Mouse (Mus musculus): ENCODE data around the gene Vmn2r116. TPM values are rescaled to one million over a fixed set of nuclear protein-coding genes. Genes with fewer than 3 reads are reported as not detected.
"Not testable (repeated sequence)": the region's sequence is repeated elsewhere in the genome, so short reads cannot be mapped to it uniquely, and the experiment has no call there.

The Vmn2r116 gene
- not detected for polyA plus RNA-seq (2021)

DNA sequence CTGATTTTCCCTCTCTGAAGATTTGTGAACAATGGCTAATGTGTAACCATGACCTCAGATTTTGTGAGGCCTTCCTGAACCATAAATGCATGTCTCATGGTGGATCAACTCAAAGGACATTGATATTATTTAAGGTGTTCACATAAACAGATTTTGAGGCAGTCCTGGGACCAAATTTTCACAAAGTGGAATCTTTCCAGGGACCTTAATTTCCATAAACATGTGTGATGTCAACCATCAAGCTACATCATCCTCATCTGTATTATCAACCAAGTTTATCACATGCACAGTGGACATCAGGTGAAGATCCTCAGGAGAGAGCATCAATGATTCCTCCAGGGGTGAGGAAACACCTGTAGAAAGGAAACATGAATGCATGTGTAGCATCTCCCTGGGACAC, at the start of gene Vmn2r116:
Gene Vmn2r116, plus strand, starts transcription at position 301 of the 400 bp plus-strand sequence.
- POLR2A ChIA-PET; in situ Hi-C loops (cut with MboI; ENCODE audit: low pct_unique_long_range_greater_than_20kb): not testable (repeated sequence)

DNA sequence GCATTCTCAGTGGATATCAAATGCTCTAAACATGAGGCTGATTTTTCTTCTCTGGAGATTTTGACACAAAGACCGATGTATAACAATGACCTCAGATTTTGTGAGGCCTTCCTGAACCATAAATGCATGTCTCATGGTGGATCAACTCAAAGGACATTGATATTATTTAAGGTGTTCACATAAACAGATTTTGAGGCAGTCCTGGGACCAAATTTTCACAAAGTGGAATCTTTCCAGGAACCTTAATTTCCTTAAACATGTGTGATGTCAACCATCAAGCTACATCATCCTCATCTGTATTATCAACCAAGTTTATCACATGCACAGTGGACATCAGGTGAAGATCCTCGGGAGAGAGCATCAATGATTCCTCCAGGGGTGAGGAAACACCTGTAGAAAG, 41.0 kb upstream of the Vmn2r116 start, which contains the start of gene Vmn2r115:
Gene Vmn2r115, plus strand, starts transcription at position 301 of the 400 bp plus-strand sequence.
- ATAC-seq; DNase-seq (ENCODE audit: low read depth, low spot score); CTCF ChIA-PET; POLR2A ChIA-PET; in situ Hi-C loops (cut with MboI; ENCODE audit: low pct_unique_long_range_greater_than_20kb); H3K27me3 ChIP-seq: not testable (repeated sequence)

More for the DNA sequence above, at the start of gene Vmn2r116:
- CTCF ChIA-PET; ATAC-seq; DNase-seq (ENCODE audit: low read depth, low spot score); H3K27me3 ChIP-seq: not testable (repeated sequence)

DNA sequence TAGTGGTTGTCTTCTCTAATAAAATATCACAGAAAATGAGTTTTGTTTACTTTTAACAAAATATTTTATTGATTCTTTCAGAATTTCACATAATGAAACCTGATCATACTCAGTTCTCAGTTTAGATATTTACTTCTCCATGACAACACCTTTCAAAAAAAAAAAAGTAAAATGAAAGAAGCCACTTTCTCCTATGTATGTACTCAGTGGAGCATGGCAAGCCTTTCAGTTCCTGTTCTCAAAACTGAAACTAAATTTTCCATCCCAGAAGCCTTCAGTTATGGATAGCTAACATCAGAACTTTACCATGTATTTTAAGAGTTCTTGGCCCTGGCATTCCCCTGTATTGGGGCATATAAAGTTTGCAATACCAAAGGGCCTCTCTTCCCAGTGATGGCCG, 32.8 kb upstream of the Vmn2r116 start:
- DNase-seq (ENCODE audit: low read depth, low spot score): no peak
- ChIA-PET CTCF (no interaction called here), POLR2A (no interaction called here)
- H3K27me3 ChIP-seq: no peaks in the 10 kb centered on the region
- TF ChIP-seq CTCF (IDR thresholded peaks at IDR 0.05): no peak
- in situ Hi-C loops (cut with MboI; ENCODE audit: low pct_unique_long_range_greater_than_20kb): no loop called here
- no peak for ATAC-seq

DNA sequence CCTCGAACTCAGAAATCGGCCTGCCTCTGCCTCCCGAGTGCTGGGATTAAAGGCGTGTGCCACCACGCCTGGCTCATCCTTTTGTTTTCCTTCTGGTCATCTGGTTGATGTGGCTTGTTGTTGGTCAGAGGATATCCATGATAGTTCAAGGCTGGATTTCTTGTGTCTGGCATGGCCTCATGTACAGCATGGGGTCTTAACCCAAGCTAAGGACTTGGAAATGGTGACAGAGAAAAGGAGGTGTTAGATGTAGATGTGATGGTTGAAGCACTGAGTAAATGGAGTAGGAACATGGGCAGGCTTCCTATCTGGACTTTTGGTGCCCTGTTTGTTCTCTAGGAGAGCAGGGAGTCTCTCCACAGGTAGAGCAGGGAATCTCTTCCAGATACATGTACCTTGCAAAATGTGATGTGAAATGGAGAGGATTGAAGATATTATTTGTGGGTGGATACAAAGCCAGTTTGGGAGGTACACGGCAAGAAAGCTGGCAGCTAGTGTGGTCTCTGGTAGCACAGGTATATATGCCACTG, 48.8 kb downstream of the Vmn2r116 start:
- in situ Hi-C loops (cut with MboI; ENCODE audit: low pct_unique_long_range_greater_than_20kb): no loop called here
- CTCF ChIA-PET: no interaction called here
- POLR2A ChIA-PET: no interaction called here
- no peaks in the 10 kb centered on the region for H3K27me3 ChIP-seq
- no peak for DNase-seq (ENCODE audit: low read depth, low spot score)
- no peak for TF ChIP-seq CTCF (IDR thresholded peaks at IDR 0.05)
- ATAC-seq: no peak

Other genes starting within 250 kb of the Vmn2r116 start
- 5.1 TPM for gene Zfp40, start 191.4 kb upstream of the Vmn2r116 start, polyA plus RNA-seq (2021)
- 0.01 TPM for gene Vmn2r114, start 72.1 kb upstream of the Vmn2r116 start, polyA plus RNA-seq (2021)
- gene Vmn2r115, start 40.9 kb upstream of the Vmn2r116 start, polyA plus RNA-seq (2021): not detected
- gene Vmn2r117, start 95.1 kb downstream of the Vmn2r116 start, polyA plus RNA-seq (2021): not detected
- gene Zfp213, start 179.6 kb downstream of the Vmn2r116 start, polyA plus RNA-seq (2021): 8.6 TPM
- gene Zfp13, start 214.9 kb downstream of the Vmn2r116 start, polyA plus RNA-seq (2021): 6.8 TPM
- gene Zscan10, start 216.3 kb downstream of the Vmn2r116 start, polyA plus RNA-seq (2021): not detected

Measured in Patski (cell line).